Mouse (Mus musculus) liver, postnatal 0 days (tissue): ENCODE results near the gene 4930432K21Rik.
A peak's percentile ranks its signal among the peaks of the same experiment; 100 is the strongest.

Experiments used
- CTCF ChIP-seq: sonication (generic); IDR thresholded peaks from 2 replicates; pipeline ENCODE4 v1.5.1; 2016; ENCODE audit warnings: antibody characterized with exemption, low read depth
- EP300 ChIP-seq: IDR thresholded peaks from 2 replicates; pipeline ENCODE4 v1.6.1; 2016; ENCODE audit warnings: antibody characterized with exemption, low read depth, mild to moderate bottlenecking

DNA sequence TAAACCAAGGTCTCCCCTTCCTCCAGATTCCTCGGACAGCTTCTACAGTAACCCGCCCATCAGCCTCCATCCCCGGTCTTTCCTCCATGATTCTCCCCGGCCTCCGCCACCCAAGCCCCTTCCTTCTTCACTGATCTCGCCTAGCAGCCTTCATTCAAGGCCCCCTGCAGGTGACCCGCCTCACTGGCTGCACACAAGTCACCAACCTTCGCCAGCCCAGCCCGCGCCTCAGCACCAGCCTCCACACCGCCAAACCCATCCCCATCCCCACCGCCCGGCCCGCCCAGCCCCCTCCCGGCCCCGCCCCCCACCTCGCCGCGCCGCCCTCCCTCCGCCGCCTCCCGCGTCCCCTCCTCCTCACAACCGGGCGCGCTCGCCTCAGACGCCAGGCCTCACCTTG is 43.6 kb upstream of the 4930432K21Rik start:
- TF ChIP-seq CTCF = peak; percentile 50
- TF ChIP-seq EP300 = no peak
